Mouse (Mus musculus): ENCODE data around the gene Ezh1.

DNA sequence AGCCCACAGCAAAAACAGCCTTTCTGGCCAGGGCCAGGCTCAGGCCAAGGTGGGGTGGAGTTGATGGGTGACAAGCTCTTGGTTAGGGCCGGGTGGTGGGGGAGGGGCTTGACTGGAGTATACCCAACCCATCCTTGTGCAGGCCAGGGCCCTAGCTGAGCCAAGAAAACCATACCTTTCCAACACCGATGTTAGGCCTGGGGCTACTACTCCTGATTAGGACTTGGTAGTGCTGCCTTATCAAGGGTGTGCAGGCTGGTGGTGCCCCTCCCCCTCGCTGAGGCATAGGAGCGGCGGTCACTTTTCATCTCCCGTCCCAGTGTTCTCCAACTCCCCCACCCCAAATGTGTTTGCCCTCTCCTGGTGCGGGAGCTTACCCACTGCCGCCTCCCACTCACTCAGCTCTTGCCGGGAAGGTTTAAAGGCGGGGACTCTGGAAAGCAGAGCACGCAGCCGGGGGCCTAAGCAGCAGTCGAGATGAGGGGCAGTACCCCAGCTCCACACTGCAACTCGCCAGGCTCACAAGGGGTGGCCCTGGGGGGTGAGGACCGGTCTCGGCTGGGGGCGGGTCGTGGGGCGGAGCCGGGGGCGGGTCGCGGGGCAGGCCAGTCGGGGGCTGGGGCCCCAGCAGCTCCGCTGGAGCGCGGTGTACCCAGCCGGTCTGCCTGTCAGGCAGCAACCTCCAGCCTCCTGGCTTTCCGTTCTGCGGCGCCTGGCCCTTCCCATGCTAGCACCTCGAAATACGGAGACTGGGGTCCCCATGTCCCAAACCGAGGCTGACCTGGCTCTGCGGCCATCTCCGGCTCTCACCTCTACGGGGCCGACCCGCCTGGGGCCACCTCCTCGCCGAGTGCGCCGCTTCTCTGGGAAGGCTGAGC is 33.9 kb upstream of the Ezh1 start, which contains the start of gene Wnk4:
- TF ChIP-seq CTCF (IDR thresholded peaks at IDR 0.05; ENCODE audit: control insufficient read depth, insufficient read depth, insufficient read length) (no peak), FOSL1 (IDR thresholded peaks at IDR 0.05; ENCODE audit: insufficient read depth, low read length, poor library complexity, severe bottlenecking) (no peak), MYOD1 (IDR thresholded peaks at IDR 0.05; ENCODE audit: control insufficient read depth, insufficient read length, low read depth) (no peak), CEBPB (IDR thresholded peaks at IDR 0.05; ENCODE audit: low read depth) (no peak), MAX (IDR thresholded peaks at IDR 0.05) (no peak)

Measured in C2C12 (cell line).